Mouse (Mus musculus): ENCODE results near the gene Itga4.

The Itga4 gene

GRCm38 (mm10) chr2:79266480-79266879, 11.3 kb downstream of the Itga4 start:
- no peak for DNase-seq (ENCODE audit: low spot score)

GRCm38 (mm10) chr2:79267181-79267580, 12.0 kb downstream of the Itga4 start:
- DNase-seq (ENCODE audit: low spot score) = no peak

GRCm38 (mm10) chr2:79268863-79269262, 13.6 kb downstream of the Itga4 start:
- DNase-seq (ENCODE audit: low spot score) = no peak

- no peak for DNase-seq (ENCODE audit: low spot score)
These were observed 14.9 kb downstream of the Itga4 start for GRCm38 (mm10) chr2:79270034-79270535.

GRCm38 (mm10) chr2:79271838-79272237, 16.6 kb downstream of the Itga4 start:
- DNase-seq (ENCODE audit: low spot score) = no peak

- no peak for DNase-seq (ENCODE audit: low spot score)
These were observed 23.4 kb downstream of the Itga4 start for GRCm38 (mm10) chr2:79278581-79278980.

GRCm38 (mm10) chr2:79284206-79284605, 29.0 kb downstream of the Itga4 start:
- DNase-seq (ENCODE audit: low spot score) = no peak

- no peak for DNase-seq (ENCODE audit: low spot score)
These were observed 34.9 kb downstream of the Itga4 start for GRCm38 (mm10) chr2:79290149-79290548.

- DNase-seq (ENCODE audit: low spot score) = no peak
These were observed 36.7 kb downstream of the Itga4 start for GRCm38 (mm10) chr2:79291922-79292321.

- DNase-seq (ENCODE audit: low spot score) = no peak
These were observed 37.2 kb downstream of the Itga4 start for GRCm38 (mm10) chr2:79292431-79292830.

GRCm38 (mm10) chr2:79302398-79302797, 47.2 kb downstream of the Itga4 start:
- DNase-seq (ENCODE audit: low spot score) = no peak

- DNase-seq (ENCODE audit: low spot score) = no peak
These were observed 52.3 kb downstream of the Itga4 start for GRCm38 (mm10) chr2:79307549-79307948.

GRCm38 (mm10) chr2:79309454-79310118, 54.4 kb downstream of the Itga4 start:
- DNase-seq (ENCODE audit: low spot score) = no peak

GRCm38 (mm10) chr2:79312499-79312898, 57.3 kb downstream of the Itga4 start:
- no peak for DNase-seq (ENCODE audit: low spot score)

GRCm38 (mm10) chr2:79315108-79315507, 59.9 kb downstream of the Itga4 start:
- no peak for DNase-seq (ENCODE audit: low spot score)

- no peak for DNase-seq (ENCODE audit: low spot score)
These were observed 61.1 kb downstream of the Itga4 start for GRCm38 (mm10) chr2:79316182-79316880.

GRCm38 (mm10) chr2:79328079-79328478, 72.9 kb downstream of the Itga4 start:
- no peak for DNase-seq (ENCODE audit: low spot score)

GRCm38 (mm10) chr2:79334661-79335060, 79.4 kb downstream of the Itga4 start:
- no peak for DNase-seq (ENCODE audit: low spot score)

- no peak for DNase-seq (ENCODE audit: low spot score)
These were observed 80.9 kb downstream of the Itga4 start for GRCm38 (mm10) chr2:79336141-79336540.

- DNase-seq (ENCODE audit: low spot score) = no peak
These were observed 83.8 kb downstream of the Itga4 start for GRCm38 (mm10) chr2:79339003-79339402.

GRCm38 (mm10) chr2:79343115-79343514, 87.9 kb downstream of the Itga4 start:
- DNase-seq (ENCODE audit: low spot score) = no peak

- DNase-seq (ENCODE audit: low spot score) = no peak
These were observed 96.2 kb downstream of the Itga4 start for GRCm38 (mm10) chr2:79351179-79352099.

All from spleen, adult 12 weeks (tissue).